Mouse (Mus musculus) limb, embryonic 14.5 days (tissue): ENCODE data around the gene St8sia2. TPM values are rescaled to one million over a fixed set of nuclear protein-coding genes. Genes with fewer than 3 reads are reported as not detected.

ENCODE experiments used
- ATAC-seq: fragments of 200-750 bp; cut with Nextera tagmentation; 2 replicates; pipeline ENCODE4 v1.8.0; 2017; ENCODE audit warnings: low read depth, moderate number of reproducible peaks, moderate TSS enrichment; ENCODE audit not compliant: low FRiP score
- DNase-seq: peaks from one replicate; pipeline ENCODE4 v3.0.0-alpha.2; 2015; ENCODE audit warnings: low spot score
- H3K27ac ChIP-seq: fragments of 300-500 bp; sonication (generic); replicated peaks from 2 replicates; pipeline ENCODE4 v1.5.1; 2014; ENCODE audit warnings: low read depth, mild to moderate bottlenecking, low read length, moderate library complexity, mixed read lengths
- H3K27me3 ChIP-seq: fragments of 300-500 bp; sonication (generic); 2 replicates; pipeline ENCODE4 v1.6.1; 2014; ENCODE audit warnings: low read length, mixed read lengths; ENCODE audit not compliant: control insufficient read depth, insufficient read depth
- H3K36me3 ChIP-seq: fragments of 300-500 bp; sonication (generic); 2 replicates; pipeline ENCODE4 v1.6.1; 2014; ENCODE audit warnings: mild to moderate bottlenecking, low read length, moderate library complexity, mixed read lengths; ENCODE audit not compliant: control insufficient read depth, insufficient read depth
- H3K4me1 ChIP-seq: fragments of 300-500 bp; sonication (generic); 2 replicates; pipeline ENCODE4 v1.6.1; 2014; ENCODE audit warnings: antibody characterized with exemption, low read length, mixed read lengths; ENCODE audit not compliant: control insufficient read depth, insufficient read depth
- H3K4me2 ChIP-seq: fragments of 300-500 bp; sonication (generic); replicated peaks from 2 replicates; pipeline ENCODE4 v1.6.1; 2014; ENCODE audit warnings: low read depth, mild to moderate bottlenecking, low read length, moderate library complexity; ENCODE audit not compliant: severe bottlenecking
- H3K4me3 ChIP-seq: fragments of 300-500 bp; sonication (generic); replicated peaks from 2 replicates; pipeline ENCODE4 v1.5.1; 2014; ENCODE audit warnings: low read length
- H3K9ac ChIP-seq: fragments of 300-500 bp; sonication (generic); 2 replicates; pipeline ENCODE4 v1.6.1; 2014; ENCODE audit warnings: mild to moderate bottlenecking, low read depth, low read length, moderate library complexity; ENCODE audit not compliant: severe bottlenecking
- H3K9me3 ChIP-seq: fragments of 300-500 bp; sonication (generic); 2 replicates; pipeline ENCODE4 v1.6.1; 2016; ENCODE audit warnings: low read length; ENCODE audit not compliant: control insufficient read depth
- POLR2A ChIP-seq: fragments of 200-500 bp; IDR thresholded peaks from 2 replicates; pipeline ENCODE4 v1.8.0; 2012; ENCODE audit warnings: inconsistent platforms, mild to moderate bottlenecking, moderate library complexity, borderline replicate concordance; ENCODE audit not compliant: insufficient read depth, insufficient read length; ENCODE audit errors: extremely low read depth
- WGBS: fragments of 180-500 bp; shearing (Covaris S2); extraction: QIAGEN DNeasy Blood & Tissue Kit; methylation state at CpG from one replicate; pipeline ENCODE4 v1.1.7; 2014; 5-methylcytosine and 5-hydroxymethylcytosine counted together
- polyA plus RNA-seq, 2 experiments: library from polyadenylated mRNA; depleted of rRNA in 1 of 2; stranded (reverse) in 1 of 2; unstranded in 1 of 2; fragments of >200 nt; fragmentation: Nextera tagmentation in 1 of 2; extraction: Ambion mirVana in 1 of 2; gene quantifications; 2 replicates each; pipeline versions ENCODE4 v1.2.1 to v1.2.3; 2012 to 2014

The St8sia2 gene
- polyA plus RNA-seq, 2 experiments: 17.2 to 18.0 TPM

- H3K27ac ChIP-seq: no peak overlapping the region
- ATAC-seq (no peak), DNase-seq (no peak)
- H3K9ac ChIP-seq: no peak overlapping the region
- H3K27me3 ChIP-seq: no peaks in the 10 kb centered on the region
- no peaks in the 10 kb centered on the region for H3K36me3 ChIP-seq
- no peak overlapping the region for H3K4me2 ChIP-seq
- no peak for TF ChIP-seq POLR2A
- WGBS: 79% methylated on average over 2 of the region's 2 CpGs
- peaks cover 3% of the 10 kb centered on the region; the same call in 1 of the 2 replicates for H3K4me1 ChIP-seq
- H3K9me3 ChIP-seq: no peaks in the 10 kb centered on the region
- no peak overlapping the region for H3K4me3 ChIP-seq
These were observed 34.1 kb upstream of the St8sia2 start for GRCm38 (mm10) chr7:74047591-74047990.

GRCm38 (mm10) chr7:74045166-74045957 is 31.9 kb upstream of the St8sia2 start:
- Histone ChIP-seq H3K4me1 (peaks cover 3% of the 10 kb centered on the region; the same call in 1 of the 2 replicates), H3K27me3 (no peaks in the 10 kb centered on the region), H3K9ac (no peak overlapping the region), H3K9me3 (no peaks in the 10 kb centered on the region), H3K4me3 (no peak overlapping the region), H3K36me3 (no peaks in the 10 kb centered on the region), H3K27ac (no peak overlapping the region), H3K4me2 (no peak overlapping the region)
- ATAC-seq (no peak), DNase-seq (no peak)
- WGBS: 74% methylated on average over 8 of the region's 8 CpGs
- no peak for TF ChIP-seq POLR2A

GRCm38 (mm10) chr7:74043562-74044138 is 30.2 kb upstream of the St8sia2 start:
- 68% methylated on average over 13 of the region's 13 CpGs for WGBS
- no peaks in the 10 kb centered on the region for H3K27me3 ChIP-seq
- no peak overlapping the region for H3K27ac ChIP-seq
- no peak for ATAC-seq
- DNase-seq: peak; percentile 36
- no peak overlapping the region for H3K4me3 ChIP-seq
- H3K9ac ChIP-seq: no peak overlapping the region
- H3K4me1 ChIP-seq: peaks cover 3% of the 10 kb centered on the region; the same call in 1 of the 2 replicates
- no peak for TF ChIP-seq POLR2A
- no peaks in the 10 kb centered on the region for H3K36me3 ChIP-seq
- H3K9me3 ChIP-seq: no peaks in the 10 kb centered on the region
- H3K4me2 ChIP-seq: no peak overlapping the region

GRCm38 (mm10) chr7:74025007-74025406 is 11.5 kb upstream of the St8sia2 start:
- DNase-seq (peak; percentile 43), ATAC-seq (no peak)
- 23% methylated on average over 5 of the region's 5 CpGs for WGBS
- TF ChIP-seq POLR2A: no peak
- Histone ChIP-seq H3K4me1 (no peaks in the 10 kb centered on the region), H3K9ac (no peak overlapping the region), H3K36me3 (no peaks in the 10 kb centered on the region), H3K27me3 (no peaks in the 10 kb centered on the region), H3K27ac (no peak overlapping the region), H3K9me3 (no peaks in the 10 kb centered on the region), H3K4me2 (no peak overlapping the region), H3K4me3 (no peak overlapping the region)

GRCm38 (mm10) chr7:74024171-74024570 is 10.7 kb upstream of the St8sia2 start:
- no peak for ATAC-seq
- Histone ChIP-seq H3K36me3 (no peaks in the 10 kb centered on the region), H3K27ac (no peak overlapping the region), H3K4me1 (no peaks in the 10 kb centered on the region), H3K27me3 (no peaks in the 10 kb centered on the region), H3K9ac (no peak overlapping the region), H3K4me3 (no peak overlapping the region), H3K9me3 (no peaks in the 10 kb centered on the region), H3K4me2 (no peak overlapping the region)
- TF ChIP-seq POLR2A: no peak
- 68% methylated on average over 3 of the region's 3 CpGs for WGBS
- DNase-seq: no peak
